Mouse (Mus musculus): ENCODE data around the gene Fam196b. TPM values are rescaled to one million over a fixed set of nuclear protein-coding genes. Genes with fewer than 3 reads are reported as not detected.

Gene Fam196b
- polyA plus RNA-seq, 1 experiment from 2014 or later = 0.55 TPM

DNA sequence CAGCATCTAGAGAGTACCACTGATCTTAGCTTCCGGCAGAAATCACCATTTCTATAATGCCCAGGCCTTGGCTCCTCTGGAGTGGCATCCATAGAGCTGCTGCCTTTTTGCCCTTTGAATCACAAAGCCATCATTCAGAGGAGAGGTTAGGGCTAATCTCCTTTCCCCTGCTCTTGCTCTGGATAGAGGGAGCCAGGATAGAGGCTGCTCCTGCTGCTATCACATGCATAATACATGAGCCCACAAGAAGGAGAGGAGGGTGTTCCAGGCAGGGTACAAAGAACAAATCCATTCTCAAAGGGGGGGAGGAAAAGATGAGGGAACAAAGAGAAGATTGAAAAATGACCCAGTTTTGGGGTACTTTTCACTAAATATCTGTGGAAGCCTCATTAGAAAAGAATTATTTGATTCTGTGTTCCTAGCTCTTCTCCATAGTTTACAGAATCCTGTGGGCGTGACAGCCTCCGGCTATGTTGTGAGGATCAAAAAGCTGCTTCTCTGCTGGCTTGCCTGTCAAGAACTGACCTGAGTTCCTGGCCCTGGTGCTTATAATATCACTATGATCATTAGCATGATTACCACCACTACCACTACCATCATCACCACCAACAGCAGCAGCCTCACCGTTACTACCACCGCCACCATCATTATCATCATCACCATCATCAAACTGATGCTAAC is 16.8 kb upstream of the Fam196b start:
- no peak overlapping the region for H3K4me2 ChIP-seq (replicated peaks; ENCODE audit: low read depth, low read length)

DNA sequence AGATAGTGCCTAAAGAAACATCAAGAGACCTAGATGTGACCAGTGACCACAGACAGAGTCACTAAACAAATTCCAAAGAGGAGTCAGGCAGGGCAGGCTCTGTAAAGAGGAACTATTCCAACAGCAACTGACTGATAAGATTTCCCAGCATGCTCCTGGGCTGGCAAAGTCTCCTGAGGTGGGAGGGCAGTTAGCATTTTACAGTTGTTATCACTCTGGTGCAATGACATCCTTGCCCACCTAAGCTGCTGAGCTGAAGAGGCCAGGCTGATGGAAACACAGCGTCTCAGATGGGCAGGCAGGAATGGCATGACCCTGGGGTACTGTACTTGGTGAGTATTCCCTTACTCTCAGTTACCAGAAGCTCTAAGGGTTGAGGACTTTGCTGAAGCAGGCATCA is 15.1 kb upstream of the Fam196b start:
- H3K27me3 ChIP-seq (ENCODE audit: insufficient read depth, low read length) = no peaks in the 10 kb centered on the region
- H3K9ac ChIP-seq (replicated peaks; ENCODE audit: low read length) = no peak overlapping the region
- H3K4me3 ChIP-seq (ENCODE audit: low read length) = no peak overlapping the region
- WGBS = 76% methylated on average over 1 of the region's 1 CpGs
- ATAC-seq (ENCODE audit: low FRiP score, low TSS enrichment) = no peak
- no peaks in the 10 kb centered on the region for H3K9me3 ChIP-seq (ENCODE audit: low read length)
- no peaks in the 10 kb centered on the region for H3K36me3 ChIP-seq (ENCODE audit: insufficient read depth, low read length)
- H3K4me2 ChIP-seq (replicated peaks; ENCODE audit: low read depth, low read length) = no peak overlapping the region
- H3K4me1 ChIP-seq (ENCODE audit: insufficient read depth, low read length) = no peaks in the 10 kb centered on the region
- no peak overlapping the region for H3K27ac ChIP-seq (ENCODE audit: low read length)

More for the DNA sequence above, 16.8 kb upstream of the Fam196b start:
- no peak overlapping the region for H3K9ac ChIP-seq (replicated peaks; ENCODE audit: low read length)
- no peak overlapping the region for H3K4me3 ChIP-seq (ENCODE audit: low read length)
- ATAC-seq (ENCODE audit: low FRiP score, low TSS enrichment) = no peak
- no peaks in the 10 kb centered on the region for H3K27me3 ChIP-seq (ENCODE audit: insufficient read depth, low read length)
- H3K36me3 ChIP-seq (ENCODE audit: insufficient read depth, low read length) = no peaks in the 10 kb centered on the region
- H3K27ac ChIP-seq (ENCODE audit: low read length) = no peak overlapping the region
- no peaks in the 10 kb centered on the region for H3K4me1 ChIP-seq (ENCODE audit: insufficient read depth, low read length)
- 79% methylated on average over 5 of the region's 5 CpGs for WGBS
- H3K9me3 ChIP-seq (ENCODE audit: low read length) = no peaks in the 10 kb centered on the region

- Histone ChIP-seq H3K9me3 (ENCODE audit: low read length) (no peaks in the 10 kb centered on the region), H3K4me3 (ENCODE audit: low read length) (no peak overlapping the region), H3K9ac (replicated peaks; ENCODE audit: low read length) (no peak overlapping the region), H3K27ac (ENCODE audit: low read length) (no peak overlapping the region), H3K4me2 (replicated peaks; ENCODE audit: low read depth, low read length) (no peak overlapping the region), H3K36me3 (ENCODE audit: insufficient read depth, low read length) (no peaks in the 10 kb centered on the region), H3K27me3 (ENCODE audit: insufficient read depth, low read length) (no peaks in the 10 kb centered on the region), H3K4me1 (ENCODE audit: insufficient read depth, low read length) (no peaks in the 10 kb centered on the region)
- WGBS = 95% methylated on average over 7 of the region's 7 CpGs
- no peak for ATAC-seq (ENCODE audit: low FRiP score, low TSS enrichment)
Measured at GRCm38 (mm10) chr11:34300064-34300463, 14.6 kb upstream of the Fam196b start.

DNA sequence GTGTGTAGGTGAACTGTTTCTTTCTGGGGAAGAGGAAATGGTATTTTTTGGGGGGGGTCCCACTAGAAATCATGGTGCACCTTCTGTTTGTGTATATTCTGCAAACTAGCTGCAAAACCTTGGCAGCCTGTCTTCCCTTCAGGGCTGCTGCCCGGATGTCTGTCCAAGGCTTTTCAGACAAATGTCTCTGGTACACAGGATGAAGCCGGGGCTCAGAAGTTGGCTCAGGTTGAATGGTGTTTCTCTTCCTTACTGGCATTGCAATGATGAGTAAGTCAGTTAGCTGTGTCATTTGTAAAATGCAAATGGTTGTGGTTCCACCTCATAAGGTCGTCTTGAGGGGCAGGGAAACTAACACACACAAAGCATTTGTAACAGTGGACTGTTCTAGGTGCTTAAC is 8.4 kb upstream of the Fam196b start:
- ATAC-seq (ENCODE audit: low FRiP score, low TSS enrichment) = no peak
- Histone ChIP-seq H3K9ac (replicated peaks; ENCODE audit: low read length) (no peak overlapping the region), H3K36me3 (ENCODE audit: insufficient read depth, low read length) (no peaks in the 10 kb centered on the region), H3K4me1 (ENCODE audit: insufficient read depth, low read length) (no peaks in the 10 kb centered on the region), H3K4me3 (ENCODE audit: low read length) (no peak overlapping the region), H3K4me2 (replicated peaks; ENCODE audit: low read depth, low read length) (no peak overlapping the region), H3K27ac (ENCODE audit: low read length) (no peak overlapping the region), H3K27me3 (ENCODE audit: insufficient read depth, low read length) (no peaks in the 10 kb centered on the region), H3K9me3 (ENCODE audit: low read length) (no peaks in the 10 kb centered on the region)
- 73% methylated on average over 3 of the region's 3 CpGs for WGBS

DNA sequence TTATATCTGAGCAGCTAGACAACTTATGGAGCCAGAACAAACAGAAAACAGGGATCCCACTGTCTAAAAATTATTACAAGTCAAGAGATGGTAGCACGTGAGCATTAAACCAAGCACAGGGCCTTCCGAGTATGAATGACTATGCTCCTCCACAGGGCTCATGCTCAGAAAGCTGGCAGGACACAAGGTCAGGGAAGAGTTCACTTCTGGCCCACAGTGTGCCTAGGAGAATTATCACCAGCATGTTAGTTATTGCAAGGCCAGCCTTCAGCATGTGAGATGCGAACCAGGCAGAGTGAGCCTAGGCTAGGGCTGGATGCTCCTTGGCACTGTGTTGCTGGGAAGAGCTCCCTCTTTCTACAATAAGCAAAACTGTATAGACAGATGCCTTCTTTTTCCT is 5.9 kb upstream of the Fam196b start:
- Histone ChIP-seq H3K36me3 (ENCODE audit: insufficient read depth, low read length) (no peaks in the 10 kb centered on the region), H3K4me3 (ENCODE audit: low read length) (no peak overlapping the region), H3K4me1 (ENCODE audit: insufficient read depth, low read length) (no peaks in the 10 kb centered on the region), H3K27ac (ENCODE audit: low read length) (no peak overlapping the region), H3K4me2 (replicated peaks; ENCODE audit: low read depth, low read length) (no peak overlapping the region), H3K27me3 (ENCODE audit: insufficient read depth, low read length) (no peaks in the 10 kb centered on the region), H3K9ac (replicated peaks; ENCODE audit: low read length) (no peak overlapping the region), H3K9me3 (ENCODE audit: low read length) (no peaks in the 10 kb centered on the region)
- no peak for ATAC-seq (ENCODE audit: low FRiP score, low TSS enrichment)
- 55% methylated on average over 3 of the region's 3 CpGs for WGBS

DNA sequence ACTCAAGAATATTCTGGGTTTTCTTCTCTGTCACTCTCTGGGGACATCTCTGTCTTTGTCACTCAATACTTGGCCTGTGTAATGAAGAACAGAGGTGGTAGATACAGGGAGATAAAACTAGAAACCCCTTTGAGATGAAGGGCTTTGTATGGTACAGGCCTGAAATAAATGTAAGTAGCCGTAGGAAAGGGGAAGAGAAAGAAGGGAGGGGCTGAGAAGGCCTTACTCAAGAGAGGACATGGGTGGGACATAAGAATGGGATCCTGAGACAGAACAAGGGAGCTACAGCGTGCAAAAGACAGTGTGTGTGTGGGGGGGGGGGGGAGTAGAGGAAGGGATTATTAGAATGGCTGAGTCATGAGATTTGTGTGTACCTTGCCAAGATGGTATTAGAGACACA is 5.3 kb upstream of the Fam196b start:
- WGBS = 70% methylated on average over 2 of the region's 2 CpGs
- ATAC-seq (ENCODE audit: low FRiP score, low TSS enrichment) = no peak
- H3K4me2 ChIP-seq (replicated peaks; ENCODE audit: low read depth, low read length) = no peak overlapping the region
- H3K27ac ChIP-seq (ENCODE audit: low read length) = no peak overlapping the region
- no peaks in the 10 kb centered on the region for H3K36me3 ChIP-seq (ENCODE audit: insufficient read depth, low read length)
- no peaks in the 10 kb centered on the region for H3K27me3 ChIP-seq (ENCODE audit: insufficient read depth, low read length)
- H3K4me1 ChIP-seq (ENCODE audit: insufficient read depth, low read length) = no peaks in the 10 kb centered on the region
- no peak overlapping the region for H3K4me3 ChIP-seq (ENCODE audit: low read length)
- no peak overlapping the region for H3K9ac ChIP-seq (replicated peaks; ENCODE audit: low read length)
- no peaks in the 10 kb centered on the region for H3K9me3 ChIP-seq (ENCODE audit: low read length)

GRCm38 (mm10) chr11:34311717-34312116 is 2.9 kb upstream of the Fam196b start:
- WGBS = 51% methylated on average over 5 of the region's 5 CpGs
- Histone ChIP-seq H3K4me3 (ENCODE audit: low read length) (no peak overlapping the region), H3K4me2 (replicated peaks; ENCODE audit: low read depth, low read length) (no peak overlapping the region), H3K9me3 (ENCODE audit: low read length) (no peaks in the 10 kb centered on the region), H3K27ac (ENCODE audit: low read length) (no peak overlapping the region), H3K36me3 (ENCODE audit: insufficient read depth, low read length) (no peaks in the 10 kb centered on the region), H3K9ac (replicated peaks; ENCODE audit: low read length) (no peak overlapping the region), H3K27me3 (ENCODE audit: insufficient read depth, low read length) (no peaks in the 10 kb centered on the region), H3K4me1 (ENCODE audit: insufficient read depth, low read length) (0 out of 2 replicates have a peak, but pooled peaks cover 12% of the 10 kb centered on the region)
- ATAC-seq (ENCODE audit: low FRiP score, low TSS enrichment) = no peak

GRCm38 (mm10) chr11:34312208-34312607 is 2.4 kb upstream of the Fam196b start:
- H3K4me3 ChIP-seq (ENCODE audit: low read length) = no peak overlapping the region
- H3K9me3 ChIP-seq (ENCODE audit: low read length) = no peaks in the 10 kb centered on the region
- H3K4me1 ChIP-seq (ENCODE audit: insufficient read depth, low read length) = 0 out of 2 replicates have a peak, but pooled peaks cover 12% of the 10 kb centered on the region
- no peak overlapping the region for H3K9ac ChIP-seq (replicated peaks; ENCODE audit: low read length)
- H3K4me2 ChIP-seq (replicated peaks; ENCODE audit: low read depth, low read length) = no peak overlapping the region
- H3K36me3 ChIP-seq (ENCODE audit: insufficient read depth, low read length) = no peaks in the 10 kb centered on the region
- H3K27me3 ChIP-seq (ENCODE audit: insufficient read depth, low read length) = no peaks in the 10 kb centered on the region
- no peak for ATAC-seq (ENCODE audit: low FRiP score, low TSS enrichment)
- no peak overlapping the region for H3K27ac ChIP-seq (ENCODE audit: low read length)
- 66% methylated on average over 7 of the region's 7 CpGs for WGBS

DNA sequence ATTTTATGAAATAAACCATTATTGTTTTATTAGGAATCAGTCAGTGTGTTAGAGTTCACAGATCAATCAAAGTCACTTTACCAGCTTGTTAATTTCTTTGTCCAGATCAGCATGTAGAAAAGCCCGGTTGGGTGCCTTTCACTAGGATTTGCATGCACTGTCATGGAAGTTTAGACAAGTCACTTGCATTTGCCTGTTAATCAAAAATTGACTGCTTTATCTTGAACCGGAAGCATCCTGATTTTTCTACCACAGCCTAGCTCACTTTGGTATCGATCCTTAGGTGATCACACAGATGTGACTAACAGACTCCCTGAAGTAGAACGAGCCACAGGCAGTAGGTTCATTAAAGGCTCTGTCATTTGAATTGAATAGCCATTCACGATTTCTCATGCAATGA is 761 bp downstream of the Fam196b start:
- 18% methylated on average over 5 of the region's 5 CpGs for WGBS
- H3K9me3 ChIP-seq (ENCODE audit: low read length) = no peaks in the 10 kb centered on the region
- ATAC-seq (ENCODE audit: low FRiP score, low TSS enrichment) = no peak

GRCm38 (mm10) chr11:34316176-34316575 is 1.6 kb downstream of the Fam196b start:
- 46% methylated on average over 10 of the region's 10 CpGs for WGBS
- no peaks in the 10 kb centered on the region for H3K9me3 ChIP-seq (ENCODE audit: low read length)
- H3K36me3 ChIP-seq (ENCODE audit: insufficient read depth, low read length) = no peaks in the 10 kb centered on the region
- no peak overlapping the region for H3K4me3 ChIP-seq (ENCODE audit: low read length)
- no peak overlapping the region for H3K9ac ChIP-seq (replicated peaks; ENCODE audit: low read length)
- no peak for ATAC-seq (ENCODE audit: low FRiP score, low TSS enrichment)
- no peaks in the 10 kb centered on the region for H3K27me3 ChIP-seq (ENCODE audit: insufficient read depth, low read length)
- H3K27ac ChIP-seq (ENCODE audit: low read length) = no peak overlapping the region
- H3K4me2 ChIP-seq (replicated peaks; ENCODE audit: low read depth, low read length) = peak overlapping the region; percentile 67
- H3K4me1 ChIP-seq (ENCODE audit: insufficient read depth, low read length) = 0 out of 2 replicates have a peak, but pooled peaks cover 12% of the 10 kb centered on the region

More for the DNA sequence above, 761 bp downstream of the Fam196b start:
- no peak overlapping the region for H3K9ac ChIP-seq (replicated peaks; ENCODE audit: low read length)
- 0 out of 2 replicates have a peak, but pooled peaks cover 12% of the 10 kb centered on the region for H3K4me1 ChIP-seq (ENCODE audit: insufficient read depth, low read length)
- 0 out of 2 replicates have a peak overlapping the region, but pooled peaks have one; percentile 5 for H3K4me3 ChIP-seq (ENCODE audit: low read length)
- H3K27ac ChIP-seq (ENCODE audit: low read length) = no peak overlapping the region
- peak overlapping the region; percentile 67 for H3K4me2 ChIP-seq (replicated peaks; ENCODE audit: low read depth, low read length)
- H3K27me3 ChIP-seq (ENCODE audit: insufficient read depth, low read length) = no peaks in the 10 kb centered on the region
- no peaks in the 10 kb centered on the region for H3K36me3 ChIP-seq (ENCODE audit: insufficient read depth, low read length)

Measured in kidney, embryonic 16.5 days (tissue).